16 mouse cellular contexts compared by ENCODE assay signal in the genomic region with DNA sequence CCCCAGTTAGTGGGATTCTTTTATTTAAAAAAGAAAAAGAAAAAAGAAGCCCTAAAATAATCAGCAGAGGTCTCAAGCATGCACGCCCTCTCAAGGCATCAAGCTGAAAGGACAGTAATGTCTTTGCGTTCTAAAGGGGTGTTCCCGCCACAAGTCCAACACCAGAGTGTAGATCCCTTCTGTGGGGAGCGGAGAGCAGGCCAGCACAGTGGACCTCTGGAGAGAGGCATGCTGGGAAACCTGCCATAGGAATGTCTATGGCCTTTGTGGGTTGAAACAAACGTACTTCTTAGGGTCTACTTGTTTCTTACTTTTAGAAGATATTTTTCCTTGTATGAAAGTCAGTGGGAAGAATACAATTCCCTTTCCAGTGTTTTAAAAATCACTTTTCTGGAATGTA.
"Had no signal": no experiment of that assay in that cellular context is flagged by ENCODE, and none has a peak within 500 bp of the region (broad histone marks: within the 10 kb centered on the region; RNA-seq: fewer than 3 reads in every experiment).

No protein-coding gene starts in this region.

- H3K27me3 ChIP-seq: megakaryocyte, embryonic 14.5 days; midbrain, embryonic 13.5 days; midbrain, embryonic 15.5 days; neural tube, embryonic 12.5 days; stomach, embryonic 15.5 days had no signal

- ATAC-seq: liver, postnatal 0 days; midbrain, embryonic 13.5 days; midbrain, embryonic 15.5 days had no signal

- H3K9ac ChIP-seq: liver, postnatal 0 days; midbrain, embryonic 13.5 days; midbrain, embryonic 15.5 days; neural tube, embryonic 12.5 days; stomach, embryonic 15.5 days had no signal

- H3K36me3 ChIP-seq: midbrain, embryonic 13.5 days; midbrain, embryonic 15.5 days; neural tube, embryonic 12.5 days; stomach, embryonic 15.5 days had no signal

- H3K4me3 ChIP-seq: megakaryocyte, embryonic 14.5 days; midbrain, embryonic 13.5 days; midbrain, embryonic 15.5 days; neural tube, embryonic 12.5 days; stomach, embryonic 15.5 days had no signal

- H3K27ac ChIP-seq: macrophage; midbrain, embryonic 13.5 days; midbrain, embryonic 15.5 days; neural tube, embryonic 12.5 days; stomach, embryonic 15.5 days; stomach, postnatal 0 days had no signal

- H3K9me3 ChIP-seq: megakaryocyte, embryonic 14.5 days; midbrain, embryonic 13.5 days; midbrain, embryonic 15.5 days; neural tube, embryonic 12.5 days; stomach, embryonic 15.5 days had no signal

- DNase-seq: liver, postnatal 0 days; lung, adult 2 months; lung, postnatal 14 days; lung, postnatal 36 days; right cerebral cortex, postnatal 14 days; thymus, adult 2 months; thymus, postnatal 25 days; thymus, postnatal 4 days had no signal

- H3K4me2 ChIP-seq: midbrain, embryonic 11.5 days; midbrain, embryonic 13.5 days; midbrain, embryonic 15.5 days; neural tube, embryonic 12.5 days; stomach, embryonic 15.5 days had no signal
